Mouse (Mus musculus) kidney, adult 11 months (tissue): Measurements from ENCODE around the gene Gm20708.

Experiments
- DNase-seq: peaks from one replicate; pipeline ENCODE4 v3.0.0; 2022

The Gm20708 gene

DNA sequence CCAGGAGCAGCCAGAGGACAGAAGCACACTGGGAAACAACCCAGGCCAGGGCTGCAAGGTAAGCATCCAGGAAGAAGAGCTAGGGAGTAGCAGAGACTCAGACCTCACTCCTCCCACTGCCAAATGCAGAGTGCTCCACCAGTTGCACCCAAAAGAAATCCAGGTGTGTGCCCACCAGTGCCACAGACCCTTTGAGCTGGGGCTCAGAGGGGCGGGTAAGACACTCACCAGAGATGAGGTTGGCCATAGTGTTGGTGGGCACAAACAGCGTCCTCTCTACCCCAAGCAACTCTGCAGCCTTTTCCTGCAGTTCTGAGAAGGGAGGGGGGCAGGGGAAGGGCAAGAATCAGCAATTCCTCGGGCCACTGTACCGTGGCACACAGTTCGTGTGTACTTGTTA is 61.9 kb downstream of the Gm20708 start:
- DNase-seq = no peak

DNA sequence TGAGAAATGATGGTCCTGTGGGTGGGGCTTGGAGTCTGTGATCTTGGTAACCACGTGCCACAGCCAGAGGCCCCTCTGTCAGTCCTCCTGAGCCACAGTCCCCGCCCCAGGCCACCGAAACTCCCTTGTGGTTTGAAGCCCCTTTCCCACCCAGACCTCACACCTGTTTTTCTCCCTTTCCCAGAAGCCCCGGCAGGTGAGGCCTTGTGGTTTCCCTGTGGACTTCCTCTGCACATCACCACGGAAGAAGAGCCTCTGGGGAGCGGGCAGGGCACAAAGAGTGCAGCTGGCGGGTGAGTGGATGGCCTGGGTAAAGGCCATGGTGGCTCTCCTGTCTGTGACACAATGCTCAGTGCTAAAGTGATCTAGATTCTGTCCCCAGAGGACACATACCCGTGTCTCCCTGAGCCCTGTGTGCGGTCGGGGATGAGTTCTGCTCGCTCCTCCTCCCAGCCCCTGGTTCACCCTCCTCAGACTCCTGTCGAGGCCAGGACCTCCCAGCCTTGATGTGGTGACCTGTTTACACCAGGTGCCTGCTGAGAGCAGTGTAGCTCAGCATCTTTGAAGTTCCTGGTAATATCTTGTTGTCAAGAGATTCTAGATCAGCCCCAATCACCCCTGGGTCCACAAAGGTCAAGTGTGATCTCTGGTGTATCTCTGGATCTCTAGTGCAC is 62.6 kb downstream of the Gm20708 start:
- DNase-seq = no peak

DNA sequence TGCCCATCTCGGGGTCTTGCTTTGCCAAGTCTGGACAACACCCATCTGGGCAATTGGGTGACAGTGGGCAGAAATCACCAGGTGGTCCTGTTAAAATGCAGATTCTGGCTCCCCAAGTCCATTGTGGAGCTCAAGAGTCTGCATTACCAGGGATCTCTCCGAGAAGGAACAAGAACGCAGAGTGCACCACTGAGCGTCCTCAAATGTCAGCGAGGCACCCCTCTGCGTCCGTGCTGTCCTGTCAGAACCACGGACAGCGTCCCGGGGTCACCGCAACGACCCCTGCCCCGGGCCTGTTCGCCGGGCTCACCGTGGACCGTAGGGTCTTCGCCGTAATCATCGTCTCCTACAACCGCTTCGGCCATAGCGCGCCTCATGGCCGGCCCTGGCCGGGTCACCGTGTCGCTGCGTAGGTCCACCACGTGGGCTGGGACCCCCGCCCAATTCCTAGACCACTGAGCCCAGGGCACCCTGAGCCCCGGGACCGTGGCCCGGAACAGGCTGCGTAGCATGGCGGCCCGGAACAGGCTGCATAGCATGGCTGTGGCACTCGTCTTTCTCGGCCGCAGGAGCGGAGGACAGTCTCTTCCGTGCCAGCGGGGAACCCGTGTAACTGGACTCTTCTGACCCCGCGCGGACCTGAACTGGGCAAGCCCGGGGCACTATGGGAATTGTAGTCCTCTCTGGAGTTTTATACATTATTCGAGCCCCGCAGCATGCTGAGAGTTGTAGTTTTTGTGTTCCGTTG is 63.6 kb downstream of the Gm20708 start, which contains the start of gene Tha1:
Tha1 (minus strand) TSS at position 621 of the 748 bp plus-strand sequence.
- DNase-seq = peak; percentile 82

DNA sequence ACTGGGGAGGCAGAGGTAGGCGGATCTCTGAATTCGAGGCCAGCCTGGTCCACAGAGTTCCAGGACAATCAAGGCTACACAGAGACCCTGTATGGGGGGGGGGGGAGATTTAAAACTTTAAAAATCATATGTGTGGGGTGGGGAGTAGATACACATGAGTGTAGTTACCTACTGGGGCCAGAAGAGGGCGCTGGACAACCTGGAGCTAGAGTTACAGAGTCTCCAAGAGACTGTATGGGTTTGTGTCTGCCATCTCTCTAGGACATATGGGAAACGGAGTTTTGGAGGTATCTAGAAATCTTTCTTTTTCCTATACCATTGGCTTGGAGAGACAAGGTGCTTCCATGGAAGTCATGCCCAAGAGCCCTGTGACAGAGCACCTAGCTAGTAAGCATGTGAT is 65.0 kb downstream of the Gm20708 start:
- DNase-seq = no peak

- no peak for DNase-seq
These were observed 66.2 kb downstream of the Gm20708 start for GRCm38 (mm10) chr11:117875681-117876080.

- DNase-seq = no peak
These were observed 68.7 kb downstream of the Gm20708 start for GRCm38 (mm10) chr11:117877917-117878745.

GRCm38 (mm10) chr11:117878892-117879291 is 69.4 kb downstream of the Gm20708 start:
- no peak for DNase-seq

DNA sequence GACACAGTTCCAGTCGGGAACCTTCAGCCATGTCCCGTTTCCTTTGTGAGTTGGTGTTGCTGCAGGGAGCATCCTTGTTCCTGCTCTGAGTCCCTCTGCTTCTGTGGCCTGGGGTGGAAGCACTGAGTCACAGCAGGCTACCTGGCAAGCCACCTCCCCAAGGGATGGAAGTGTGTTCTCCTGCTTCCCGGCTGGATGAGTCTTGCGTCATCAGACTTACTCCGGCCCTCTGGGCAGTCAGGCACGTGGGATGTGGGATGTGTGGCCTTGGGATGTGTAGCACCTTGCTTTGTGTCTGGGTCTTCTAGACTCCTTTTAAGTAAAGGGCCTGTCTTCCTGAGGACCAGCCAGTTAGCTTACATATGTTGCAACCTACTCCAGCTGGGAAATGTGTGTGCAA is 70.2 kb downstream of the Gm20708 start:
- no peak for DNase-seq

DNA sequence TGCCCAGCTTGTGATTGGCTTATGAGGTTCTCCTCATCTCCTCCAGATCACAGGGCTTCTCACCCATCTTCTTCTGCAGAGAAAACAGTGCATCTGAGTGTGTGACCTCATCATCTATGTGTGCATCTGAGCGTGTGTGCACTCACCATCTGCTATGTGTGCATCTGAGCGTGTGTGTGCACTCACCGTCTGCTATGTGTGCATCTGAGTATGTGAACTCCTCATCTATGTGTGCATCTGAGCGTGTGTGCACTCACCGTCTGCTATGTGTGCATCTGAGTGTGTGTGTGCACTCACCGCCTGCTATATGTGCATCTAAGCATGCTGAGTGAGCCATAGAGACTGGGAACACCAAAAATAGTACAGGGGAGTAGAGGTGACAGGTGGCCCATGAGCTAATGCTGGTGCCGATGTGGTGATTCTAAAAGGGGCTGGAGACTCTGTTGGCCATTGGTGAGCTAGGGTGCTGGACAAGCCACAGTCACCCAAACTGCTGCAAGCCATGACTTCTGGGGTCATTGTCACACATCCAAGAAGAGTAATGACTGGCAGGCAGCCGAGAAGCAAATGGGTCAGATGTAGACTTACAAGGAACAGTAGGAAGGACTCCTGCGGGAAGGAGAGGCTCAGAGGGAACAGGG is 71.0 kb downstream of the Gm20708 start:
- no peak for DNase-seq

DNA sequence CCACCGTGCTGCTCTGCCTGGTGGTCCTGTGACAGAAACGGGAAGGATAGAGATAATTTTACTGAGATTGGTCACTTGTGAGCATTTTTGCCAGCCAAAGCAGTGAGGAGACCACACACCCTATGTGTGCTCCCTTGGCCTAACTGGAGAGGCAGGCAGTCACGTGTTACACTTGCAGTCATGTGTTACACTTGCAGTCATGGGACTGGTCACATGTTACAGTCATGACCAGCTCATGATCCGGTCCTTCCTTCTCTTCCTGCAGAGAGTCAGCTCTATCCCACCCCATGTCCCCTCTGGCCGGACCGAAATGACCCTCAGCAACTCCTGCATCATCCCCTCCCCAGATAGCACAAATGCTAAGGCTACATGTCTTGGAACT is 71.5 kb downstream of the Gm20708 start:
- no peak for DNase-seq

GRCm38 (mm10) chr11:117881787-117882186 is 72.3 kb downstream of the Gm20708 start:
- DNase-seq = peak; percentile 59

GRCm38 (mm10) chr11:117882208-117882607 is 72.7 kb downstream of the Gm20708 start:
- no peak for DNase-seq

- DNase-seq = no peak
These were observed 76.5 kb downstream of the Gm20708 start for GRCm38 (mm10) chr11:117886000-117886399.

- no peak for DNase-seq
These were observed 78.8 kb downstream of the Gm20708 start for GRCm38 (mm10) chr11:117888168-117888852.

DNA sequence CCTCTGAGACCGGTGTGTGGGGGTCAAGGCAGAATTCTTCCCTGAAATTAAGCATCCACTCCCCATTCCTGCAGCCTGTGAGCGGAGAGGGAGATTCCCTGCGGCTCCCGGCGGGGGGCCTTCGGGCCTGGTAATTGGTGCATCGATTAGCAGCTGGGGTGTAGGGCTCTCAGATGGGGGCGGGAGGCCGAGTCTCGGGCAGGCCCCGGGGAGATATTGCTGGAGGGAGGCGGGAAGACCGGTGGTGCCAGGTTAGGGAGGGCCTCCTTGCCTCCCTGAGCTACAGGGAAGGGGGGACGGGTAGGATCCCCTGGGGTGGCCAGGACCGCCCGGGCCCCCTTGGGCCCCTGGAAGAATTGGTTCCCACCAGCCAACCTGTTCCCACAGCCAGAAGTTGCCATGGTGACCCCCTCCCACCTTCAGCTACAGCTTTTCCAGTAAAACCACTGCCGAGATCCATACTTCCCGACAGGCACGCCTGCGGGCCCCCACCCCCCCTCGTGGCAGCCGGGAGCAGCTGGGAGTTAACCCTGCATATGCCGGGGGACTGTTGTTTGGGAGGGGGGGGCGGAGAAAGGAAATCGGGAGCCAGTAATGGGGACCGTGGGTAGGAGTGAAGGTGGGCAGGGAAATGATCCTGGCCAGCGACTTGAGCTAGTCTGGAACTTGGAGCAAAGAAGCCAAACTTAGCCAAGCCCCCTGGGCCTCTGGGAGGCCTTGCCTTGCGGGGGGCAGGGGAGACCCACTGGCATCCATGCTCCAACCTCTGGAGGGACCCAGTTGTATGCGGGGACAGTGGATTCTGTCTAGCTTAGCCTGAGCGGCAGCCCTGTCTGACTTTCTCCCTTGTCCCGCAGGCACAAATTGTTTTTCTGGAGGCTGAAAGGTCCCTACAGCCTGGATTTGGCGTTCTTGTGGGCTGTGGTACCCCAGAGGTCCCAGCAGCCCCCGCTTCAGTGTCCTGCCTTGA is 79.7 kb downstream of the Gm20708 start:
- no peak for DNase-seq
